Mouse (Mus musculus) lung, adult 18-20 months (tissue): Measurements from ENCODE around the gene Trove2.

ENCODE experiments used
- DNase-seq, 2 experiments: peaks; one replicate each; pipeline ENCODE4 v3.0.0; 2022; ENCODE audit warnings: mixed read lengths in 2 of 2

Trove2 gene

DNA sequence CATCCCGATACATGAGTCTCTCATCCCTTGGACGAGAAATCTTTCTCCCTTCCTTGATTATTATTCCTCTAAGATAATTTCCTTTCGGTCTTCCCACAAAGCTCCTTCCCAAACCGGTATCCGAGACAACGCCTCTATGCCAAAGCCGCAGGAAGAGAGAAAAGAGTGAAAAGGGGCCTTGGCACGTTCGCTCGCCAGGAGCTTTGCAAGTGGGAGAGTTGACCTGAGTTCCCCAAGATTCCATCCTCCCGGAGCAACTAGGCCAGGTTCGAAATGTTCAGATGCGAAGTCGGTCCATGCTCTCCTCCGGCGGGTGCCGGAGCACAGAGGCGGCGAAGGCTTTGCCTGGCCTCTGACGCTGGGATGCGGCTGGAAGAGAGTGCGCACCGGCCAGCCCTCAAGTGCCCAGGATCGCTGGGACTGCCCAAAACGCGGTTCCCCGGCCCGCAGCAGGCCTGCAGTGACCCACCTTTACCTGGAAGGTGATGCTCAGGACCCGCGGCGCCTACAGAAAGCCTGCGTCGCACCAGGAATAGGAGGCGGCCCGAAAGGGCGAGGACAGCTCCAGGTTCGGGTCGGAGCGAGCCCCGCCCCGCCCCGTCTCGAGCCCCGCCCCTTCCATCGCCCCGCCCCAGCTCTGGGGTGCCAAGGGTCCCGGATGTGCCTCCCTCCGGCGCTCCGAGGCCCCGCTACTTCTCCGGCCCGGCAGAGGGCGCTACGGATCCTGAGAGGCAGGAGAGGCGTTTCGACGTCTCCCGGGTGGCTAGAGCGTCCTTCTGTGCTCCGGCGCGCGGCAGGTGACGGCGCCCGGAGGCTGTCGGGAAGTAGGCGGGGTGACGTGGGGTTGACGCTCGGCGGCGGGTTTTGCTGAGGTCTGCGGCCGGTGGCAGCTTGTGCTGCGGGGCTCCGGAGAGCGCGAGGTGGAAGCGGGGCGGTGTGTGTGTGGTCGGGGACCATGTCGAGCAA, at the start of gene Trove2, which contains the start of gene Uchl5:
Trove2 (minus strand) TSS at position 623 of the 966 bp plus-strand sequence.
Uchl5 (plus strand) TSS at position 827 of the 966 bp plus-strand sequence.
- peak; percentile 97 to 98 for DNase-seq

DNA sequence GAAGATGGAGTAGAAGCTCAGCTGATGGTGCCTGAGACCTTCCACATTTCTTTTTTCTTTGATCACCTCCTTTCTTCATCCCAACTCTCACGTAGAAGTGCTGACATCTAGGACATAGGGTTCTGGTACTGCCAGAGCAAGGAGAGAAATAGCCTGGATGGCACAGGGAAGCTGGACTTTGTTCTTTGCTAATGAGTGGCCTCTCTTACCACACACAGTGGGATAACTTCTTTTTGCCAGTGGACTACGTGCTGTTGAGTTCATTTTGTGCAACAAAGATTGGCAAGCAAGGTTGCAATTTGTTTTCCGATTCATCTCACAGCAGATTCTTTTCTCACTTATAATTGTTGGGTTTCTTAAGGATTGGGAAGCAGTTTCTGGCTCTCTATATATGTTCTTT, 45.8 kb upstream of the Trove2 start:
- no peak for DNase-seq

DNA sequence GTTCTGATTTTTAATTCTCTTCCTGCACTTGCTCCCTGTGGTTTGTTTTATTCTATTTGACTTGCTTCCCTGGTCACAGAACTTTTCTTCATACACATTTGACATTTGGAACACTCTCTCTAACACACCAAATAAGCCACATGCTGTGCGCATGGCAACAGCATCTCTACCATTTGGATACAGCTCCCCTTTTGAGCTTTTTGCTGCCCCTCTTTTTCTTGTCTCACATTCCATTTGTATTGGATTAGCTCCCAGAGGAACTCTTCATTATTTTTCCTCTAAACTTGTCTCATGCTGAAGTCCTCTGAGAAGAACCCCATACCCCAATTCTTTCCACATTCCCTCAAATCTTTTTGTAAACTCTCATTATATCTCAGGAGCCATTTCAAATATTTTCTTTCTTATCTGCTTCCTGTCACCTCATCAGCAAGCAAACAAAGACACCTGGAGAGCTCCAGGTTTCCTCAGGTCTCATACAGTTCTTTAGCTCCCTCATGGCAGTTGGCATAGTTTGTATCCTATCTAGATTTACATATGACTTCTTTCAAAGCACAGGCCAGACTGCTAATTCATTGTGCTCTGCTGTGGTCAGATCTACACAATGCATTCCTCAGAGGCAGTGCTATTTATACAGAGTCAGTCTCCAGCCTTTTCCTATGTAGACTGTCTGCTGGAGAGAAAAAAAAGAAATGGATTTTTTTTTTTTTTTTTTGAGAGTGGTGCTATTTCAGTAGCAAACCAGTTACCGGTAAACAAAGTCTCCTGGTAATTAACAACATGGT, 43.4 kb upstream of the Trove2 start:
- DNase-seq: no peak

DNA sequence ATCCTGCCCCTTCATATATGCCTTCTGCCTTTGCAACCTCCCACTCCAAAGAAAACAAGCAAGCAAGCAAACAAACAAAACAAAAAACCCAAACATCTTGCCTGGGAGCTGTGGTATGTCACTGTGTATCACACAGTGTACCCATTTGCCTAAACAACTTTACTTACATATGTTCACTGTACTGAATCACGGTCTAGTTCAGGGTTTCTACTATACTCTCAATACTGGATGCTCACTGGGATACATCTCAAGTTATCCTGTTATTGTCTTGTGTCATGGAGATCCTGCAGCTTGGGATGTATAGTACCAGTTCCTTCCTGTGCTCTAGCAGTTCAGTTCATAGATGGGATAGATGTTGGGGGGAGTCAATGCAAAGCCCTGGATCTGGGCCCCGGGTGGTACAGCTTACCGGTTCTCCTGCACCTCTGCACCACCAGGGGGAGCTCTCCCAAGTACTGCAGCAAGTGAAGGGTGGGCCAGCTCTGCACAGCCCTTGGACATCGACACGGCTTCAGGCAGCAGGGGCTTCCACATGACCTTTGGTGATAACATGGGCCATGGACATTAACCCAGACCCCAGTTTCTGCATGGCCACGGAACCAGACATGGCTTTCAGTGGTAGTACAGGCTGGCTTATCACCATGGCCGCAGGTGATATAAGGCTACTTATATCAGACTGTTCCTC, 37.0 kb upstream of the Trove2 start:
- DNase-seq: peak; percentile 56 to 70

DNA sequence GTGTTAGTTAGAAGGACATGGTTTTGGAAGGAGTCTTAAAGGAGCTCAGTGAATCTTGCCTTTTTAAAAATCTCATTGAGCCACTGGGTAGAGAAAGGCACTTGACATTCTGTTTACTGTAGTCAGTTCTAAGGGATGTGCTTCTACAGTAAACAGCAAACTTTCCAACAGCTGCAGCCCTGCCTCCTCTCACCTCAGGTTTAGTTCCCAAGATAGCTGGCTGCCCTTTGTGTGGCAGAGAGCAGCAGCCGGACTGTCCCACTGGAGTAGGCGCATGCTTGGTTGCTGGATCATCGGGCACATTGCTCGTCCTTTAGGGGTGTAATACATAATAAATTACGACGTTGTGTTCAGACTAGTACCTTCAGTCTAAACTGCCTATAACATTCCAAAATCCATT, 32.2 kb upstream of the Trove2 start:
- DNase-seq: no peak

DNA sequence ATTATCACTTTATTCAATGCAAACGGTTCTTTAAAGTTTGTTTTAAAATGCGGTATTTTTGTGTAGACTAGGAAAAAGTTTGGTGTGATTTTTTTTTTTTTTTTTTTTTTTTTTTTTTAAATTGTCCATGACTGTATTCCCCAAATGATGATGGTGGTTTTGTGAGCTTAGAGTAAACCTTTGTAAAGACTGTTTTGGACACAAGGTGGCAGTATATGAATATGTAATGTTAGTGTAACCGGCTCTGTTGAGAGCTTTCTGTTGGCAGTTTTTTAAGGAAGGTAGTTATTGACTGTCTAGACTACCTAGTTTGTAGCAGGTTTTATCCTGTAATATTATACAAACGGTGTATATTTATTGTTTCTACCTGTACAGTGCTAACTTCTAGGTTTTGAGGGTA, 26.7 kb upstream of the Trove2 start:
- DNase-seq: no peak

DNA sequence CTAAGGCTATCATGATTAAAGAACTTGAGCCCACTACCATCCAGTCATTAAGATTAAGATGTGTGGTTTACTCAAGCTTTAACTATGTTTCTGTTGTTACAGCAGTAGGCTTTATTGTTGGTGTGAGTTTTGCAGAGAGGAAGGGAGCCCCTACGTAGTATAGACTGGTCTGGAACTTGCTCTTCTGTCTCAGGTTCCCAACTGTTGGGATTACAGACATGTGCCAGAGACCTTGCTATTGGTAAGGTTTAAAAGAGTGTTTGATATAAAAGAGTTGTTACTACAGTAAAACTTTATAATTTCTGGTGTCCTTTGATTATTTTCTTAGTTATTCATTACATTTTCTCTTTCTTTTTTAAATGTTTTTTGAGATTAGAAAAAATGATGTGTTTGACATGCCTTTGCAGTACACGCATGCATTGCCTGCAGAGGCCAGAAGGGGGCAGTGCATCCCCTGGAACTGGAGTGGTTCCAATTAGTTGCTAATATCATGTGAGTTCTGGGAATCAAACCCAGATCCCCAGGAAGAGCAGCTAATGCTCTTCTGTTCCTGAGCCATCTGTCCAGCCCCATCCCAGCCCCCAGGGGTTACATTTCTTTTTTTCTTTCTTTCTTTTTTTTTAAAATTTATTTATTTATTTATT, 11.8 kb upstream of the Trove2 start:
- DNase-seq: peak; percentile 28 to 29

DNA sequence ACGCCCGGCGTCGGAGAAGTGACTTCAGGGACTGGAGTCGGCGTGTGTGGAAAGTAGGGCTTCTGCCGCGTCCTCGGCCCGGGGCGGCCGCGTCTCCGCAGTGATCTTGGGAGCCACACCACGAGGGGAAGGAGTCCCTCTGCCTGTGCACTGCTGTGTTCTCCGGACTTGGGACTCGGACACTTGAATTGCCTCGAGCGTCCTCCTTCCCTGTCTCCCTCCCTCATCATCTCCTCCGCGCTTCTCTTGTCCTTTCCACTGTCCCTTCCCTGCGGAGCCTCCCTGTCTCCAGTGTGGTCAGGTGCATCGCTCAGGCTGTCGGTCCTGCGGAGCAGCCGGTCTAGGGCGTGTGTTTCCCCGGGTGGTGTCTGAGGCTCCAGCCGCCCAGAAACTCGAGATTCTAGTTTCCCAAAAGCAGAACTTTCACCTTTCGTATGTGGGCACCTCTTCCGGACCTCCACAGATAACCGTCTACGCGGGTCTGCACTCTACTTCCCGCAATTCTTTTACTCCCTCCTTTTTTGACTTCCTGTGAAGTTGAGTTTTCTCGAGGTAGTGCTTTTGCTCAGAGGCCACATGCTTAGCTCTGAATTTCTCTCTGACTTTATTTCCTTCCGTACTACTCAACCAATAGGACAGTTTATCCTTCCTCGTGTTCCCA, 820 bp upstream of the Trove2 start:
- peak in 1 of 2 experiments; percentile 9 for DNase-seq

DNA sequence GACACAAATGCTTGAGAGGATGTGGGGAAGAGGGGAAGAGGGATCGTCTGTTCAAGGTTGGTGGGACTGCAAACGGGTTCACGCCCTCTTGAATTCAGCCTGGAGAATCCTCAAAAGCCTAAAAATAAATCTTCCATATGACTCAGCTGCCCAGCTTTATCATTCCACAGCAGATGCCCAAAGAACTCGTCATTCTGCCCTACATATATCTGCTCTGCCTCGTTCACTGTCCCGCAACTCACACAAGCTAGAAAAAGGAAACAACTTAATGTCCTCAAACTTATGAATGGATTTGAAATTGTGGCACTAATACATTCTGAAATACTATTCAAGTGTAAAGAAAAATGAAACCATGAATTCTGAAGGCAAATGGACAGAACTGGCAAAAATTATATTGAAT, 3.0 kb downstream of the Trove2 start:
- DNase-seq: no peak

DNA sequence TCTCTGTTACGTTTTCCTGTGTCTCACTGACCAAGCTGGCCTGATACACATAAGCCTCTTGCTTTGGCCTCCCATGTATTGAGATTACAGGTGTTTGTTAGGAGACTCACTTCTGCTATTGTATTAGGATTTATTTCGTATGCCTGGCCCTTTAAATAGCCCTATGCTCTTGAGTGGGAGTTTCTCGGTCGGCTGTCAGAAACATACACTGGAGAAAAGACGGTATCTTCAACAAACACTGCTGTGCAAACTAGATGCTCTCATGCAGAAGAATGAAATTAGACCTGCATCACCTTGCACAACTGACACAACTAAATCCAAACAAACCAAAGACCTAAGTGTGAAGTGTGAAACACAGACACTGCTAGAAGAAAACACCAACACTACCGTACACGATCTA, 3.8 kb downstream of the Trove2 start:
- no peak for DNase-seq

DNA sequence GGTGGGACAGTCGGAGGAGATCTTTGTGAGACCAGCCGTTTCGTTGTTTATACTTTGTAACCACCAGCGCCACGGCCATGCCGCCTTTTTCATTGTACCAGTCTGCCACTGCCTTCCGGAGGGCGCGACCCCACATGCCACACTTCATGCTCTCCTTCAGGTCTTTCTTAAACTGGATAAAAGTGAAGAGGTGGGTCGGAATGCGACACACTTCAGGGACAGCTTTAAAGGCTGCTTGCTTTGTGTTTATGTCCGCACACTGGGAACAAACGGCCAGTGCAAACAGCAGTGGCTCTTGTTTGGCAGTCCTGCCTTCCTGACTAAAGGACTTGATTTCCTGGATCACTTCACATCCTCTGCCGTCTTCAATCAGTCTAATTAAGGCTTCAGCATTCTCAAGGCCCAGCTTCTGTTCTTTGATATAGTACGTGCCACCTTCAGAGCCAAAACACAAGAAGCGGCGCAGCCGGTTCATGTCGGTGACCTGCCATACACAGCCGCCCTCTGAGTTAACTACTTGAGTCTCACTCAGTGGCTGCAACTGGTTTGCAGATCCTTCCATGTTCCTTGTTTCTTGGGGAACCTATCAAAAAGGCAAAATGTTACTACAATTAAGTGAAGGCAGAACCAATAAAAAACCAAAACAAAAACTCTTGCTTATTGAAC, 6.3 kb downstream of the Trove2 start:
- DNase-seq: peak; percentile 11 to 43

DNA sequence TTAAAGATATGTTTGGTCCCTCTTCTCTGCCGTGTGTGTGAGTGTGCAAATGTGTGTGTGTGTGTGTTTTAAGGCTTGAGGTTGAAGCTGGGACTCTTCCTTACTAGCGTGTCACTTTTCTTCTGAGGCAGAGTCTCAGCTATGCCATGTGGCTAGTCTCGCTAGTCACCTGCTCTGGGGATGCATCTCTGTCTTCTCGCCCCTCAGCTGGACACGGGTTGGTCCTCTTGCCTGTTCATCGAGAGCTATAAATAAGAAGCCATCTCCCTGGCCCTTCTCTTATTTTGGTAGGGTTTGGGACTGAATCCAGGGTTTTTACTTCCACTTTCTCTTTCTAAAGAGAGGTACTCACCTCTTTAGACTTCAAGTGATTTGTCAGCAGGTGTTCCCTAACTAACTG, 10.6 kb downstream of the Trove2 start:
- DNase-seq: no peak

DNA sequence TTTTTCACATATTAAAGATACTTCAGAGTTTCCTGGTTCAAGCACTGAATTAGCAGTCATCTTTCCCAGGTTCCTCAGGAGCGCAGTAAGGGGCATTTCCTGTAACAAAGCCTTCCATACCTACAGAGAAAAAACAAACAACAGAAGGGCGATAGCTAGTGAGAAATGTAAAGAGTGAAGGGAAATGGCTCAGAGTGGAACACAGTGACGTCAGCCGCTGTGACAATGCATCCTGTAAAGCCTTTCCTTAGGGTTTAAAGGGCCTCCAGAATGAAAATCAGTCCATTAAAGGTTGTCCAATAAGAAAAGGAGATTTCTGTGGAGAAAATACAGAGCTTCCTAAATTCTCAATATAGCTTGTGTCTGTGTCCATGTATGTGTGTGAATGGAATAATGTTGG, 11.1 kb downstream of the Trove2 start:
- DNase-seq: no peak

DNA sequence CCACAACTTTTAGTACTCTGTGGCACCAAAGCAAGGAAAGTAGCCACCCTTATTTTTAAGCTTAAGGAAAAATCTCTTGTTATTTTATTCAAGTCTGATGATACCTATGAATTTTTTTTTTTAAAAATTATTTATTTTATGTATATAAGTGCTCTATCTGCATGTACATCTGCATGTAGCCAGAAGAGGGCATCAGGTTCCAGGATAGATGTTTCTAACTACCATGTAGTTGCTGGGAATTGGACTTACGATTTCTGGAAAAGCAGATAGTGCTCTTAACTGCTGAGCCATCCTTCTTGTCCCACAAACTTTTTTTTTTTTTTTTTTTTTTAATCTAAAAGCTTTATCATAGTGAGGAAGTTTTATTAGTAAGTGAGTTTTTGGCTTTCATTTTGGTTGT, 12.4 kb downstream of the Trove2 start:
- DNase-seq: no peak

DNA sequence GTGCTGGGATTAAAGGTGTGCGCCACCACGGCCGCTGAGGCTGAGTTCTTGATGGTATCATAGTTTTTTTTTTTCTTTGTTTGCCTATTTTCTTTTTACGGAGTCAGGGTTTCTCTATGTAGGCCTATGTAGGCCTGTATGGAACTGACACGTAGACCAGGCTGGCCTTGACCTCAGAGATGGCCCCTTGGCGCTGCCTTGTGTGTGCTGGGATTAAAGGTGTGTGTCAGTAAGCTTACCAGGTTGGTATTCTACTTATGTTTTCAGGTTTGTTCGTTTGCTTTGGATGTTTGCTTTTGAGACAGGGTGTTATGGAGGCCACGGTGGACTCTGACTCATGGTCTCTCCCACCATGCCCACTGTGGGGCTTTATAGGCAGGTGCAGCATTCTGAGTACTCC, 14.7 kb downstream of the Trove2 start:
- no peak for DNase-seq

DNA sequence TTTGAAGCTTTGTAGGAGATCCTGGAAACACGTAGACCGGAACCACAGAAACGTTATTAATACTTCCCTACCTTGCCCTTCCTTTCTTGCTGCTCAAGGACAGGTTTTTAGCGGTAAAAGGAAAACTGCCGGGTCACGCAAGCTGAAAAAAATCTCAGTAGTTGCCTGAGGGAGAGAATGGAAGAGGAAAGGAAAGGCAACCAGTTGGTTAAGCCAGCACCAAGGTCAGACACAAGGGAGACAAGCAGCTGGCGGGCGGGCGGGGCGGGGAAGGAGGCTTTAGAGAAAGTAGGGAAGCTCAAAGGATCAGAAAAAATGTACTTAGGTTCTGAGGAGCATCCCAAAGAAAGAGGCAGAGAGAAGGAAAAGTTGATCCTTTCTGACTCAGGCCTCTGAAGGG, 31.0 kb downstream of the Trove2 start:
- no peak for DNase-seq

DNA sequence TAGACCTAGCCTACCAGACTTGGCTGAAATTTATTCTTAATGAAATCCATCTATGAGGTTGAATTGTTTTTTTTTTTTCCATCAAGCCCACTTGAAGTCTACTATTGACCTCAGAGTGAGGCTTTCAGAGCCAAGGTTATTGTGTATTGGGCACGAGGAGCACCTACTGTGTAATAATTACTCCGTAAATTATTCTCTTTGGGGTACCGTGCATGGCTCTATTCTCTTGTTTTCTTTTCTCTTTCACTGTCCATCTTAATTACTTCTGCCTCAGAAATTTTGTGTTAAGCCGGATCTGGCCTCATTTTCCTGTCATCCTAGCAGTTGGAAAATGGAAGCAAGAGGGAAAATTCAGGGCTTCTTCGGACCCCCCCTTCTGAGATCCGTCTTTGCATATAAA, 34.7 kb downstream of the Trove2 start:
- no peak for DNase-seq

DNA sequence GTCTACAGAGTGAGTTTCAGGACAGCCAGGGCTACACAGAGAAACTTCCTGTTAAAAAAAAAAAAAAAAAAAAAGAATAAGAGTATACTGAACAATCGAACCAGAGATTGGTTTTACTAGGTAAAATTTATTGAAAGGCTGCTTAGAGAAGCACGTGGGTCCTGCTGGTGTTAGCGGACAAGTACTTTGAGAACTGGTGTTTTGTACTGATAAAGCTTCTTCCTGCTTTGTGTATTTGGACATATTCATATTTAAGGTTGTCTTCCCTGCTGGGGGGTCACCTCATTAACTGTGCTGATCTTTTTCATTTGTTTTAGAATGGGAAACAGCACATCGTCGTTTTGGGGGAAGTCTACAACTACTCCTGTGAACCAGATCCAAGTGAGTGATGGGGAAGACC, 35.5 kb downstream of the Trove2 start:
- no peak for DNase-seq

DNA sequence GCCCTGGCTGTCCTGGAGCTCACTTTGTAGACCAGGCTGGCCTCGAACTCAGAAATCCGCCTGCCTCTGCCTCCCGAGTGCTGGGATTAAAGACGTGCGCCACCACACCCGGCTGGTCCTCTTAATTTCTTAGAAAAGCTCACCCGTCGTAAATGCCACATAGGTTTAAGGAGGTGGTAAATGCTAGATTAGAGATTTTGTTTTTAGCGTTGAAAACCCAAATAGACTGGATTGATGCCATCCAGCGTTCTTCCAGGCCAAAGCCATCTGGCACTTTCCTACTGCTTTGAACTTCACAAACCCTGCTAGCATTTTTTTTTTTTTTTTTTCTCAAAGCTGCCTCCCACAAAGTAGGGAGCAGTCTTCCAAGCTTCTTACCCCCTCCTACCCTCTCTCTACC, 36.3 kb downstream of the Trove2 start:
- DNase-seq: no peak

DNA sequence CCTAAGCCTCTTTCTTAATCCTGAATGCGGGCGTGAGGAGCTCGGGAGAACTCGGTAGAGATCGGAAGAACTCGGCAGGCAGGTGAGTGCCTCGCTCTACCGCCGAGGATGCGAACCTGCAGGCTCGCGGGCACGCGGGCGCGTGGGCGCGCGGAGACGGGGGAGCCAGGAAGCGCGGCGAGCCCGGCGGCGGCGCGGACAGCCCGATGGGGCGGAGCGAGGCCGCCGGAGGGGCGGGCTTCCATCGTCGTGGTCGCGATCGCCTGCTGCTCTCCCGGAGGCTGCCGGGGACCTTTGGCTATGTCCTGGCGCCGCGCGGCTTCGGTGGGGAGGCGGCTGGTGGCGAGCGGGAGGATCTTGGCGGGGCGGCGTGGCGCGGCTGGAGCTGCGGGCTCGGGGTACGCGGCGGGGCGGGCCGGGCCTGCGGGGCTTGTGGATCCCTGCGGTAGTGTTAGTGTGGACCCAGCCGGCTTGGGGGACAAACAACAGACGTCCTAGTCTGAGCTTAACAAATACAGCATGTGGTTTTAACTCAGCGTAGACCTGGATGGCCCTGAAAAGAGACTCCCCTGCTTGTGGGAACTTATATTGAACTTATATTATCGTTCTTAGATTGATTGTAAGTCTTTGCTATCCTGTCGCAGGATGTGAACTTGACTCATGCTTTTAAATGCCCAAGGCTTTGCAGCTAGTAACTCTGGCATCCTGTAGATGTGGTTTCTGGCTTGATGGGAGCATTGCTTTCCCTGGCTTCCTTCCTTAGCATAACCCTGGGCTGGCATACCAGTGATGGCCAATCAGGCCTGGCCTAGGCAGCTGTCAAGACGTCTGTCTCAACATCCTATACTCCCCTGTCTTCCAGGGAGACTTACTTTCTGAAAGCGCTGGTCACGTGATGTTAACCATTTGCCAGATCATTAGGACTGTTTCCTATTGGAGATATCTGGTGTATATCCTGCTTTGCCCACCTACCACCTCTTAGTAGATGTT, 37.2 kb downstream of the Trove2 start:
- peak; percentile 89 to 93 for DNase-seq
